Mouse (Mus musculus) erythroblast, embryonic 14.5 days (primary cell): ENCODE measurements around the gene Tnrc6c. TPM values are rescaled to one million over a fixed set of nuclear protein-coding genes. Genes with fewer than 3 reads are reported as not detected.
"Not testable (repeated sequence)": the region's sequence is repeated elsewhere in the genome, so short reads cannot be mapped to it uniquely, and the experiment has no call there.

Experiments used
- H3K27me3 ChIP-seq: 2 replicates; pipeline ENCODE4 v1.6.1; 2012; ENCODE audit warnings: inconsistent platforms; ENCODE audit not compliant: control insufficient read depth
- H3K36me3 ChIP-seq: 2 replicates; pipeline ENCODE4 v1.6.1; 2012; ENCODE audit warnings: mild to moderate bottlenecking, inconsistent platforms; ENCODE audit not compliant: control insufficient read depth
- H3K4me1 ChIP-seq: 2 replicates; pipeline ENCODE4 v1.6.1; 2012; ENCODE audit warnings: inconsistent platforms; ENCODE audit not compliant: control insufficient read depth
- H3K4me3 ChIP-seq: replicated peaks from 2 replicates; pipeline ENCODE3; 2012; ENCODE audit warnings: moderate library complexity, mild to moderate bottlenecking, inconsistent platforms
- H3K9me3 ChIP-seq: 2 replicates; pipeline ENCODE4 v1.6.1; 2012; ENCODE audit warnings: low read length, inconsistent platforms, mixed read lengths; ENCODE audit not compliant: control insufficient read depth
- GATA1 ChIP-seq: IDR thresholded peaks from 2 replicates; pipeline ENCODE4 v1.6.1; 2012; ENCODE audit warnings: low read length, inconsistent platforms, mixed read lengths
- TAL1 ChIP-seq: IDR thresholded peaks from 3 replicates; pipeline ENCODE4 v1.6.1; 2012; ENCODE audit warnings: low read length, inconsistent platforms, mixed read lengths
- polyA plus RNA-seq: library from polyadenylated mRNA; stranded (reverse); fragments of >175 nt; gene quantifications from 2 replicates; pipeline ENCODE4 v1.2.3, GENCODE M21; 2012

Tnrc6c gene
- polyA plus RNA-seq, 1 experiment, result 0.76 TPM

DNA sequence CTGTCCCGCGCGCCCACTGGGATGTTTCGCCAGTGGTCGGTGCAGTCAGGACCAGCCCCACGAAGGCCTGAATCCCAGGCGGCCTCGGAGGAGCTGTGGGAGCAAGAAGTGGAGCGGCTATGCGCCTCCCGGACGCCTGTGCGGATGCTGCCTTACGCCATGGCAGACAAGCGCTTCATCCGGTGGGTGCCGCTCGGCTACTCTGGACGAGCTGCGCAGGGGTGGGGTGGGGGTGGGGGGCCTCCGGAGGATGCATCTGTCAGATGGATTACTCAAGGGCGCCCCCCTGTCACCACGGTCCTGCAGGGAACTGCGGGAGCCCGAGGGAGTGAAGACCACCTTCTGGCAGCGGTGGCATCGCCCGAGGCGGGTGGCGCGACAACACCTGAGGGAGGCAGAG lies 129.0 kb downstream of the Tnrc6c start:
- no peaks in the 10 kb centered on the region; the same call in 1 of the 2 replicates for H3K27me3 ChIP-seq
- peak overlapping the region; percentile 79 for H3K4me3 ChIP-seq
- peaks cover 78% of the 10 kb centered on the region for H3K4me1 ChIP-seq
- TF ChIP-seq GATA1 (no peak), TAL1 (no peak)
- H3K9me3 ChIP-seq, result no peaks in the 10 kb centered on the region
- H3K36me3 ChIP-seq, result peaks cover 70% of the 10 kb centered on the region

DNA sequence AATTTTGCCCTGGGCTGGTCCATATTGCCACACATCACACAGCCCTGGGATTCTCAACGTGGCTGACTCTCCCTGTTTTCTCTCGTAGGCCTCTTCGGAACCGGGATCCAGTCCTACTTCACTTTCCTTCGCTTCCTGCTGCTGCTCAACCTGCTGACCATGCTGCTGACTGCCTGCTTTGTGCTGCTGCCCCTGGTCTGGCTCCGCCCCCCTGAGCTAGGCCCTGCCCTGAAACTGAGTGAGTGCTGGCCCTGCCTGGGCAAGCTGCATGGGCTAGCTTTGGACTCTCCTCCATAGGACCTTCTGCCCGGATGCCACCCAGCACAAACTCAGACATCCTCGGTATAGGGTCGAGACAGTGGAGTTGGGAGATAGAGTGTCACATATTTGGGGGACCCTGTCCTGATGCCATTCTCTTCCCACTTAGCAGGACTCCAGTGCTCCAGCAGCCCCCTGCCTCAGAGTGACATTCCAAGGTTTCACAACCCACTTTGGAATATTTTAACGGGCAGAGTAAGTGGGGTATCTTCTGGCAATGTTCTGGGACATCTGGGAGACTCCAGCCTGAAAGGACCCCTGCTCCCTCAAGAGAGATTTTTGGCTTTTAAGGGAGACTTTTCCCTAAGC lies 129.7 kb downstream of the Tnrc6c start:
- Histone ChIP-seq H3K27me3 (no peaks in the 10 kb centered on the region; the same call in 1 of the 2 replicates), H3K4me3 (peak overlapping the region; percentile 79), H3K4me1 (peaks cover 76% of the 10 kb centered on the region), H3K9me3 (no peaks in the 10 kb centered on the region), H3K36me3 (peaks cover 70% of the 10 kb centered on the region)
- TF ChIP-seq GATA1, result no peak
- no peak for TF ChIP-seq TAL1

- H3K4me1 ChIP-seq, result peaks cover 80% of the 10 kb centered on the region
- TF ChIP-seq TAL1, result no peak
- no peak for TF ChIP-seq GATA1
- no peaks in the 10 kb centered on the region; the same call in 1 of the 2 replicates for H3K27me3 ChIP-seq
- H3K9me3 ChIP-seq, result no peaks in the 10 kb centered on the region
- peaks cover 82% of the 10 kb centered on the region for H3K36me3 ChIP-seq
- peak overlapping the region; percentile 34 for H3K4me3 ChIP-seq
Observed at GRCm38 (mm10) chr11:117786294-117786693, 132.2 kb downstream of the Tnrc6c start.

DNA sequence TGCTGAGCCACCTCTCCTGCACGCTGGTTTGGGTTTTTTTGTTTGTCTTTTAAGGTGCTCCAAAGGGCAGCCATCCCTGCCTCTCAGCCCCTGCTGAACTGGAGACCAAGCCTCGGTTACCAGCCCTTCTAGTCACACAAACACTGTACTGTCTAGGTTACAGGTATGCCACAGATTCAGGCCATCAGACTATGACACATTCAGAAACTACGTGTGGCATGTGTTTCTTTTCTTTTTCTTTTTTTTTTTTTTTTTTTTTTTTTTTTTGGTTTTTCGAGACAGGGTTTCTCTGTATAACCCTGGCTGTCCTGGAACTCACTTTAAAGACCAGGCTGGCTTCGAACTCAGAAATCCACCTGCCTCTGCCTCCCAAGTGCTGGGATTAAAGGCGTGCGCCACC lies 134.4 kb downstream of the Tnrc6c start:
- TF ChIP-seq TAL1, result peak; percentile 33; the same call in 1 of the 3 replicates
- H3K4me3 ChIP-seq, H3K9me3 ChIP-seq, H3K27me3 ChIP-seq: not testable (repeated sequence)
- peaks cover 82% of the 10 kb centered on the region for H3K4me1 ChIP-seq
- H3K36me3 ChIP-seq, result peaks cover 97% of the 10 kb centered on the region

- H3K9me3 ChIP-seq, result no peaks in the 10 kb centered on the region
- peaks cover 90% of the 10 kb centered on the region for H3K36me3 ChIP-seq
- H3K4me1 ChIP-seq, result peaks cover 80% of the 10 kb centered on the region
- TF ChIP-seq TAL1, result no peak
- TF ChIP-seq GATA1, result no peak
- H3K27me3 ChIP-seq, result no peaks in the 10 kb centered on the region
- peak overlapping the region; percentile 61 for H3K4me3 ChIP-seq
Observed at GRCm38 (mm10) chr11:117790286-117790685, 136.2 kb downstream of the Tnrc6c start.

GRCm38 (mm10) chr11:117790703-117791440 lies 136.8 kb downstream of the Tnrc6c start:
- H3K36me3 ChIP-seq, result peaks cover 87% of the 10 kb centered on the region
- no peak for TF ChIP-seq TAL1
- TF ChIP-seq GATA1, result no peak
- peak overlapping the region; percentile 61 for H3K4me3 ChIP-seq
- H3K27me3 ChIP-seq, result no peaks in the 10 kb centered on the region
- H3K4me1 ChIP-seq, result peaks cover 79% of the 10 kb centered on the region
- no peaks in the 10 kb centered on the region for H3K9me3 ChIP-seq

GRCm38 (mm10) chr11:117791441-117791761 lies 137.3 kb downstream of the Tnrc6c start:
- H3K36me3 ChIP-seq, result peaks cover 86% of the 10 kb centered on the region
- TF ChIP-seq TAL1, result no peak
- TF ChIP-seq GATA1, result no peak
- peak overlapping the region; percentile 61 for H3K4me3 ChIP-seq
- no peaks in the 10 kb centered on the region for H3K27me3 ChIP-seq
- H3K9me3 ChIP-seq, result no peaks in the 10 kb centered on the region
- peaks cover 81% of the 10 kb centered on the region for H3K4me1 ChIP-seq

DNA sequence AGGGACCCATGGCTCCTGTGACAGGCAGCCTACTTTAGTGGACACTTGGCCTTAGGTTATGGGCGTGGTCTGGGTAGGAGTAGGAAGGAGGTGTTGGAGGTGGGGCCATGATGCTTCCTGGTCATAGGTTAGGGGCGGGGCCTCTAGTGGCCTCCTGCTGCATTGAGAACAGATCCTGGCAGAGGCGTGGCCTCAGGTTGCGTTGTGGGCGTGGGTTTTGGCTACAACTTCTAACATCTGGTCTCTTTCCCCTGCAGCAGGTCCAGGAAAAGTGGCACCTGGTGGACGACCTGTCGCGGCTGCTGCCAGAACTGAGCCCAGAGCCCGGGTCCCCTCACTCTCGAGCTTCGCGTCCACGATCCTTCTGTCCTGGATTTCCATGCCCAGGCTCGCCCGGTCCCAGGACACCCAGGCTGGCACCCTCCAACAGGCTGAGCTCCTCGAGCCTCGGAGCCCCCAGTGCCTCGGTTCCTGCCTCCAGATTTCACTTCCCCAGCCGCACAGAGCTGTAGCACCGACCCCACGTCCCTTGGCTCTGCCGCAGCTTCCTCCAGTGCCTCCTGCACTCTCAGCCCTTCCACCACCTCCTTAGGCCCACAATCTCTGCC lies 138.3 kb downstream of the Tnrc6c start:
- no peaks in the 10 kb centered on the region for H3K9me3 ChIP-seq
- peak overlapping the region; percentile 61 for H3K4me3 ChIP-seq
- H3K36me3 ChIP-seq, result peaks cover 77% of the 10 kb centered on the region
- no peak for TF ChIP-seq TAL1
- TF ChIP-seq GATA1, result no peak
- peaks cover 82% of the 10 kb centered on the region for H3K4me1 ChIP-seq
- no peaks in the 10 kb centered on the region for H3K27me3 ChIP-seq

GRCm38 (mm10) chr11:117794035-117794551 lies 140.0 kb downstream of the Tnrc6c start:
- TF ChIP-seq GATA1 (no peak), TAL1 (no peak)
- H3K27me3 ChIP-seq, result no peaks in the 10 kb centered on the region
- H3K36me3 ChIP-seq, result peaks cover 74% of the 10 kb centered on the region
- H3K4me1 ChIP-seq, result peaks cover 84% of the 10 kb centered on the region
- H3K4me3 ChIP-seq, result no peak overlapping the region
- H3K9me3 ChIP-seq, result no peaks in the 10 kb centered on the region
